Mouse (Mus musculus) heart, postnatal 25 days (tissue): ENCODE measurements around the gene Gm6793. TPM values are rescaled to one million over a fixed set of nuclear protein-coding genes. Genes with fewer than 3 reads are reported as not detected.

Experiments used
- DNase-seq: peaks from one replicate; pipeline ENCODE4 v3.0.0; 2022; ENCODE audit warnings: low spot score
- intact Hi-C: fragments of 180-260 bp; cut with DNase I; formaldehyde crosslinking; loops from one replicate; pipeline ENCODE4 v1.15.1; 2025
- total RNA-seq, 2 experiments: library from RNA; stranded (reverse); gene quantifications; 2 replicates each; pipeline ENCODE4 v1.2.3; 2021

Gene Gm6793
- total RNA-seq, 2 experiments from 2014 or later = not detected

GRCm38 (mm10) chr8:111991278-111991677 is 23.6 kb downstream of the Gm6793 start:
- DNase-seq = no peak
- intact Hi-C loops = loop anchor here (5.0 kb wide), 1 partner anchor 49 kb away; the partner anchor contains the start of gene Gabarapl2

- intact Hi-C loops = loop anchor here (2.0 to 5.0 kb wide), 2 partner anchors 48 to 107 kb away; partner anchors contain the start of gene Gabarapl2
- DNase-seq = peak; percentile 19
These were observed 24.9 kb downstream of the Gm6793 start for GRCm38 (mm10) chr8:111989911-111990310.

GRCm38 (mm10) chr8:111984511-111984910 is 30.3 kb downstream of the Gm6793 start:
- intact Hi-C loops = no loop called here
- no peak for DNase-seq

DNA sequence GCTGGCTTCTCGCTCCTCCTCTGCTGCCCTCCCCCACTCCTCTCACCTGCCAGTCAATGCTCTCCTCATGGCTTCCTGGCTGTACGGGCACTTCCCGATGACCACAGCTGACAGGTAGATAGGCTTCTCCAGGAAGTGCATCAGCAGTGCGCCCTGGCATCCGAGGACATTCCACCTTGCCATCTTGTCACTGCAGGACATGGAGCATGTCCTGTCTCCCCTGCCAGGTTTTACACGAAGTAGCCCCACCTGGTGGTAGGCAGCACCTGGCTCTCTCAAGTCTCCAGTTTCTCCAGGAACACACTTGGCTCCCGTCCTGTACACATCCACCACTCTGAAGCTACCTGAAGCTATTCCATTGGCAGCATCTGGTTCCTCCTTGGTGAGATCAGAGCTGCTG is 32.7 kb downstream of the Gm6793 start:
- DNase-seq = no peak
- intact Hi-C loops = no loop called here

GRCm38 (mm10) chr8:111978147-111978546 is 36.7 kb downstream of the Gm6793 start:
- intact Hi-C loops = no loop called here
- DNase-seq = no peak

- intact Hi-C loops = no loop called here
- DNase-seq = no peak
These were observed 38.5 kb downstream of the Gm6793 start for GRCm38 (mm10) chr8:111976326-111976725.

DNA sequence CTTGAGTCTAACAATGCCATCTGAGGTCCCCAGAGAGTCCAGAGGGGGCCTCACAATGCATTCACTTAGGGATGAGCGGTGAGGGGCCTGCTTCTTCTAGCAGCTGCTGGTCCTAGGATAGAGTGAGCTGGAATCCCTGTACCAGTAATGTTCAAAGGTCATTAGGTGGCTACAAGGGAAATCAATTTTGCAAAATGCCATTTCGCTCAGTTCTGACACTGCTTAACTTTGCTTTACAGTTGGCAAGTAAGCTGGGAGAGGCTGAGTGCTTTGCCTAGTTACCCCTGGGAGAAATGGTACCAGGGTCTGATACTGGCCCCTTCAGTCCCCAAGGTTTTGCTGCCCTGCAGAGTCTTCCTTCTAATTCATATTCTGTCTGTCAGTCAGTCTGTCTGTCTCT is 39.1 kb downstream of the Gm6793 start:
- DNase-seq = no peak
- intact Hi-C loops = no loop called here

DNA sequence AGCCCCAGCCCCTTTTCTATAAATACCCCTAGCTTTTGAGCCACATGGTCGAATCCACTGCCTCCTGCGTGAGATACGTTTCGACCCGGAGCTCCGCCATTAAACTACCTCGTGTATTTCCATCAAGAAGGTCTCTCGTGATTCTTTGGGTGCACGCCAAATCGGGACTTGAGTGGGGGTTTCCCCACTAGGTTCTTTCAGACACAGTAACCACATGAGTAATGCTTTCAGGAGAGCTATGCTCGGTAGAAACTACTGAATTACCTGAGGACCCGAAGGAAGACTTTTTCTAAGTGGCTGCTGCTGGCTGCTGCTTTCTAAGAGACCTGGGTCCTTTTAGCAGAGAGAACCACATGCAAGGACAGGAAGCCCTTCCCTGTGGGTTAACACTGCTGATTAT is 40.7 kb downstream of the Gm6793 start:
- intact Hi-C loops = no loop called here
- no peak for DNase-seq

- DNase-seq = no peak
- intact Hi-C loops = no loop called here
These were observed 45.8 kb downstream of the Gm6793 start for GRCm38 (mm10) chr8:111968991-111969390.

DNA sequence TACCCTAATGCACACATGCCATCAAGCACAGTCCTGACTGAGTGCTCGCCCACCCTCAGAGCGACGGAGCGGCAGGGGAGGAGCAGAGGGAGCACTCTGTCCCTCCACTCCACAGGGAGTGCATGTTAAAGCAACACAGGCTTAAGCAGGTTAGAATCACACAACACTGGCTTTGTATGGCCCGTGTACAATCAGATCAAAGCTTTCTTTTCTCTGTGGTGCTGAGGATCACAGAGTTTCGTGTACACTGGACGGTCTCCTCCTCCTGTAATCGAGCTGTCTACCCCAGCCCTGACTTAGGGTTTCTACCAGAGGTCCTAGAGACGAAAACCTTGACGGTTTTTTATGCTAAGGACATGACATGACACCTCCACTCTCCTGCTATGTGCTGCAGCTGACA is 46.3 kb downstream of the Gm6793 start:
- no peak for DNase-seq
- intact Hi-C loops = no loop called here

DNA sequence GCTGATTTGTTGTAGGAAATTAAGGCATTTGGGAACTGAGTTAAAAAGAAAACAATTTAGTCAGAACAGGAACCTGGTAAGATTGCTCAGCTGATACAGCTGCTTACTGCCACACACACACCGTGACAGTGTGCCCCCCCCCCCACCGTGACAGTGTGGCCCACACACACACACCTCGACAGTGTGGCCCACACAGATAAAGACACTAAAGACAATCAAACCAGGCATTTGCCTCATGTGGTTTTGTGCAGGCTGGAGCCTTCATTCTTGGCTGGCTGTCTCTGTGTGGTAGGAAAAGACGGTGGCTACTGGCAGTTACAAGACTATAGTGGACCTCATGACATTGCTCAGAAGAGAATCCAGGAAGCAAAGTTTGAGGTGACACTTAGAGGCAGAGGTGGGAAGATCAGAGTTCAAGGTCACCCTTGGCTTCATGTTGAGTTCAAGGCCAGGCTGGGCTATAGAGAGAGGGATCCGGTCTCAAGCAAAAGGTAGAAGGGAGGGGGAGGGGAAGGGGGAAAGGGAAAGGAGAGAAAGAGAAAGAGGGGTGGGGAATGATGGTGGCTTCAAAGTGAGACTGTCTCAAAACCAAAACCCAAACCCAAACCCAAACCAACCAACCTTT is 47.5 kb downstream of the Gm6793 start:
- intact Hi-C loops = no loop called here

GRCm38 (mm10) chr8:111964849-111965561 is 49.8 kb downstream of the Gm6793 start:
- no peak for DNase-seq
- intact Hi-C loops = no loop called here

More for the DNA sequence above, 47.5 kb downstream of the Gm6793 start:
- DNase-seq = no peak

DNA sequence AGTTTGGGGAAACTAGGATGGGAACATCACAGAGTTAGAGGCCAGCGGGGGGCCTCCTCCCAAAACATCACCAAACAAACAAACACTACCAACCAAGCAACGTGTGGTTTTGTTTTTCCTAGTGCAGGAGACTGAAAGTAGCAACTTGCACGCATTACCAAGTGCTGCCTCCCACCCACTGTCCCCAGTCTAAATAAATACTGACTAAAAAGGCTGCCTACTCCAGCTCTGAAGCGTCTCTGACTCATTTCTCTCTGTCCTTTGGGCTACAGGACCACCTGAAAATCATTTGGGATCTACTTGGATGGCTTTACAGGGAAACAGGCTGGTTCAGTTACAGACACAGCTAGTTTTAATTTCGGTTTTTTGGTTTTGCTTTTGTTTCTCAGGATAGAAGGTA is 50.5 kb downstream of the Gm6793 start:
- intact Hi-C loops = no loop called here
- DNase-seq = no peak

- intact Hi-C loops = no loop called here
- DNase-seq = no peak
These were observed 51.3 kb downstream of the Gm6793 start for GRCm38 (mm10) chr8:111963546-111963945.

Other genes with a start within 250 kb of the Gm6793 start
- 10 to 100 TPM; 30.9 to 35.7 TPM for gene Cfdp1, start 160.7 kb downstream of the Gm6793 start, total RNA-seq
- 1 to 10 TPM; 2.9 to 3.1 TPM for gene Tmem170, start 138.3 kb downstream of the Gm6793 start, total RNA-seq
- gene Chst5, start 104.6 kb downstream of the Gm6793 start, total RNA-seq = not detected
- 1 to 10 TPM; 1.5 to 2.1 TPM for gene Tmem231, start 81.2 kb downstream of the Gm6793 start, total RNA-seq
- 100 to 1,000 TPM; 123 to 129 TPM for gene Gabarapl2, start 74.3 kb downstream of the Gm6793 start, total RNA-seq
- 1 to 10 TPM; 1.5 to 2.4 TPM for gene Adat1, start 22.7 kb downstream of the Gm6793 start, total RNA-seq
- 10 to 100 TPM; 92.7 to 92.8 TPM for gene Kars, start 3.7 kb downstream of the Gm6793 start, total RNA-seq
- gene Terf2ip, start 3.6 kb downstream of the Gm6793 start, total RNA-seq = 1 to 10 TPM; 9.9 TPM